Mouse (Mus musculus) layer of hippocampus, adult 2 months (tissue): Measurements from ENCODE around the gene Taok3. TPM values are rescaled to one million over a fixed set of nuclear protein-coding genes. Genes with fewer than 3 reads are reported as not detected.

Experiments used
- DNase-seq, 2 experiments: peaks; one replicate each; pipeline ENCODE4 v3.0.0; 2022; ENCODE audit warnings: low spot score in 2 of 2
- H3K27ac ChIP-seq: fragments of 200-600 bp; 2 replicates; pipeline ENCODE4 v1.8.1; 2022
- H3K4me3 ChIP-seq: fragments of 200-600 bp; 2 replicates; pipeline ENCODE4 v1.8.1; 2022; ENCODE audit warnings: mild to moderate bottlenecking
- CTCF ChIP-seq: fragments of 200-600 bp; conservative IDR thresholded peaks from 2 replicates; pipeline ENCODE4 v1.8.1; 2022; ENCODE audit warnings: antibody characterized with exemption, mild to moderate bottlenecking, moderate library complexity
- total RNA-seq, 2 experiments: library from RNA; stranded (reverse); gene quantifications; 2 replicates each; pipeline ENCODE4 v1.2.3; 2021

Taok3 gene
- total RNA-seq, 2 experiments from 2014 or later, result 57.0 to 60.8 TPM

- TF ChIP-seq CTCF, result no peak
- H3K27ac ChIP-seq, result no peak overlapping the region
- no peak overlapping the region for H3K4me3 ChIP-seq
- no peak for DNase-seq
These were observed 17.1 kb downstream of the Taok3 start for GRCm38 (mm10) chr5:117137011-117137410.

- no peak for DNase-seq
- Histone ChIP-seq H3K27ac (no peak overlapping the region), H3K4me3 (no peak overlapping the region)
- no peak for TF ChIP-seq CTCF
These were observed 17.7 kb downstream of the Taok3 start for GRCm38 (mm10) chr5:117137594-117137993.

DNA sequence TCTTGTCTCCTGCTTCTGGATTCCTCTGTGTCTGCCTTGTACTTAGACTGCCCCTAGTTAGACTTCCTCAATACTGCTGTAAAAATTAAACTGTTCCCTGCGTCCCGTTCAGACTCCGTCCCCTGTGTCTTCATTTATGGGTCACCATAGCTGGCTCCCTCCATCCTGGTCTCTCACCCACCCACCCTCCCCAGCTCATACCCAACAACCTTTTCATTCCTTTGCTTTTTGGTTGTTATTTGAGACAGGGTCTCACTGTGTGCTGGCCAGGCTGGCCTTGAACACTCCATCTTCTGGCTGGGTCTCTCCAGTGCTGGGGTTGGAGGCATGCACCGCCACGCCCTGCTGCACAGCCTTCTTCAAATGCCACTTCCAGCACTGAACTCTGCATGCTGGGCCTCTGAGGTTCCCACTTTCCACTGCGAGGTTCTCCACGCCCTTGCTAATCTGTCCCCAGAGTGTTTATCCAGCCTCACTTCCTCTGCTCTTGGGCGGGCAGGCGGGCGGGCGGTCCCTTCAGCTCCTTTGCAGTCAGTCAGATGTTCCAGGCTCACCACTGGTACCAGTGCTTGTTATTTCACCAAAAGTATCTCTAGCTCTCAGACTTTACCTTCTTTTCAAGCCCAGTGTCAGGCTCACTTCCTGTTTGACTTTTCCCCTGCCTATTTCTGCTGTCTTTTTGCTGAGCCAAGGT is 18.5 kb downstream of the Taok3 start:
- no peak for DNase-seq
- no peak for TF ChIP-seq CTCF
- no peak overlapping the region for H3K4me3 ChIP-seq

GRCm38 (mm10) chr5:117139822-117140221 is 19.9 kb downstream of the Taok3 start:
- H3K27ac ChIP-seq, result no peak overlapping the region
- no peak for DNase-seq
- no peak overlapping the region for H3K4me3 ChIP-seq
- TF ChIP-seq CTCF, result peak; percentile 56

More for the DNA sequence above, 18.5 kb downstream of the Taok3 start:
- H3K27ac ChIP-seq, result no peak overlapping the region

DNA sequence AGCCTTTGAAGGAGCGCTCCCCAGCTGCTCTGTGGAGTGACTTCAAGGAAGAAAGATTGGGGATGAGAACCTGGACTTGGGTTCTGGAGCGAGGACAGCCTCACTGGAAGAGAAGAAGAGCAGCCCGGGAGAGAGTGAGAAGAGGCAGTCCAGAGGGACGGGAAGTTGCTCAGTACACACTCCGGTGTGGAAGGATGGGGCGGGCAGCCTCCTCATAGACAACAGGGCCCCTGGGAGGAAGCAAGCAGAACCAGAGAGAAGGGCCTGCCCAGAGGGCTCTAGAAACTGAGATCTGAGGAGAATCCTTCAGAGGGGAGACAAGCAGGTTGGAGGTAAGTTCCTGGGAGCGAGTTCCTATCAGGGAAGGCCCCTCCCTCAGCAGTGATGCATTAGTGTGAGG is 20.4 kb downstream of the Taok3 start:
- no peak overlapping the region for H3K27ac ChIP-seq
- TF ChIP-seq CTCF, result no peak
- no peak for DNase-seq
- H3K4me3 ChIP-seq, result no peak overlapping the region

DNA sequence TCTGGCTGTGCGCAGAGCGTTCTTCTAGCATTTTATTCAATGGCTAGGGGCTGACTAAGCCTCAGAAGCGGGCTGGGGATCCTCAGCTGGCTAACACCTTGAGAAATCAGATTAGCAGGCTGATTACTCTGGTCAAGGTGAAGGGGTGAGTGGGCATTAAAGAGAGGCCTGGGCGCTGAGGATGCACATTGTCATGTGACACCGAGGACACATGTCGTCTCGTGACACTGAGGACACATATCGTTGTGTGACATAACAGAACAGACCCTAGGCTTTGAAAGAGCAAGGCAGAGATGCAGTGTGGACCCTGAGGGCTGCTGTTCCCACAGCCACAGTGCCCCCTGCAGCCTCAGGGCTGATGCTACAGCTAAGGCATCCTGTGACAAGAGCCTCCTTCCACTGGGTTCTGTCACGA is 23.8 kb downstream of the Taok3 start:
- Histone ChIP-seq H3K4me3 (no peak overlapping the region), H3K27ac (no peak overlapping the region)
- TF ChIP-seq CTCF, result peak; percentile 82
- DNase-seq, result no peak

- no peak for TF ChIP-seq CTCF
- H3K4me3 ChIP-seq, result no peak overlapping the region
- H3K27ac ChIP-seq, result no peak overlapping the region
- DNase-seq, result no peak
These were observed 26.2 kb downstream of the Taok3 start for GRCm38 (mm10) chr5:117146165-117146564.

DNA sequence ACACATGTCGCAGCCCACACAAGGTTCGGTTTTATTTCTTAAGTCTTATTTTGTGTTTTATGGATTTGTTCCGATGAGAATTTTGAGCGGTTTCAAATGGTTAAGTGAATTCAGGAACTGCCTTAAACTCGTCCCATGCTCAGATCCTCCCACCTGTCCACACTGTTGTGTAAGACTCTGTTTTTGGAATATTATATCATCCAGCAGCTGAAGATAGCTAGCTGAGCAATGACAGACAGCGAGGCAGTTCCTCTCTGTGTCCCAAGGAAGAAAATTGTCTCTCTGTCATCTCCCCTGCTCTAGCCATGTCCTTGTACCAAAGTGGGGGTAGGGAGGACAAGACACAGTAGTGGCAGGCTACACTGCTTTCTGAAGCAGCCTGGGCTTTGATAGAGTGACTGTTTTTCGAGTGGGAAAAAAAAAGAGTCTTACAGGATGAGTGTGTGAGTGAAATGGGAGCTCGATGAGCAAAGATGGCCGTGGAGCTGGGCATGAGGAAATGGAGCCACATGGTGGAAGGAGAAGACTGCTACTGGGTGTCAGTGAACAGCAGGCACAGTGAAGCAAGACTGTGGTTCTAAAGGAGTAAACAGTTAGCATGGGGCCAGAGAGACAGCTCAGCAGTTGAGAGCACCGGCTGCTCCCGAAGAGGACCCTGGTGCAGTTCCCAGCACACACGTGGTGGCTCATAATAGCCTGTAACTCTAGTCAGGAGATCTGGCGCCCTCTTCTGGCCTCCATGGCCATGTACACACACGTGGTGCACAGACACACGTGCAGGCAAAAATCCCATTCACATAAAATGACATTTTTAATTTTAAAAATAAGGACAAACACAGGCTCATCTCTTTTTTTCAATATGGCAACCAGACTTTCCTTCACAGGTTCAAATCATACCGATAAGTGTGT is 27.5 kb downstream of the Taok3 start:
- Histone ChIP-seq H3K4me3 (no peak overlapping the region), H3K27ac (peak overlapping the region; percentile 80)
- DNase-seq, result peak in 1 of 2 experiments; percentile 63
- TF ChIP-seq CTCF, result peak; percentile 46

DNA sequence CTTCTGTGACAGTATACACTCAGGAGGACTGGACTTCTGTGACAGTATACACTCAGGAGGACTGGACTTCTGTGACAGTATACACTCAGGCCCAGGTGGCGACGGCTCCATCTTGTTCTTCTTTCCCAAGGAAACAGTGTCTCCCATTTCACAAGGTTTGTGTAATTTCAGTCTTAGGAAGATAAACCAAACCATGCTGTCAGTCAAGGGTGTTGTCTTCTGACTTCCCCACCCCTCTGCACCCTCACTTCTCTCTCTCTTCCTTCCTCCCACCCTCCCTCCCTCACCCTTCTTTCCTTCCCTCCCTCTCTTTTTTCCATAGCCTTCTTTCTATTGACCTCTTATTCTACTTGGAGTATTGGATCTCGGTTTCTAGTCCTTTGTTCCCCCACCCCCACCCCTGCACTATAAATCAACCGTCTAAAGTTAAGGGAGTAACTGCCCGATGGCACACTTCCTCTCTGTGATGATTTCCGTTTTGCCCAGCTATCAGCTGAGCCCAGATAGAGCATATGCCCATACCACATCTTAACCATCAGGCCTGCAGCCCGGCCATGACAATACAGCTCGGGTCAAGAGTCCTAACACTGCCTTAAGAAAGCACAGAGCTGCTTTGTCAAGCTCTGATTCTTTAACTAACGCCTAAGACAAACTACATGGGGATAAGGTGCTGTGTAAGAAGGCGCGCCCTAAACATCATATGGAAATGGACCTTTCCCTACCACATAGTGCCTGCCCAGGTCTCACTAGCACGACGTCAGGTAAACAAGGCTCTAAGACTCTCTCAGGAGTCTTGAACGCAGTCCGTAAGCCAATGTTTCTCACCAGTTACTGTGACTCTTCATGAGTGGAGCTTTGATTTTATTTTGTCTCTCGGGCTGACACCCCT is 29.4 kb downstream of the Taok3 start:
- no peak overlapping the region for H3K4me3 ChIP-seq
- DNase-seq, result no peak
- TF ChIP-seq CTCF, result no peak
- H3K27ac ChIP-seq, result no peak overlapping the region

DNA sequence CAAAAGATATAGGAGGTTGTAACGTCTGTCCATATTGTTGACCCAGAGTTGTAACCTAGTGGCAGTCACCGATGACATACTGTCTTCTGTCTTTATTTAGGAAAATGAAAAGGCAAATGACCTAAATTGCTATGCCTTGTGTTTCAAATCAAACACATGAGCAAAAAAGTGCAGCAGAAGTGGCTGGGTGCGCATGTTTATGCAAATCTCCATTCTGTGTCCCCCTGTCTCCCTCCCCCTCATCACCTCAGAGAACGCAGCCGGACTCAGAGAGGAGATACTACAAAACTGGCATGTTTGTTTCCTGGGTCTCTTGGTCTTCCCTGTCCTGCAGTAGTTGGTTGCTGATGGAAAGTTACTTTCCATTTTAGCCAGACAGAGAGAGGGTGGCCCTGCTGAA is 30.1 kb downstream of the Taok3 start:
- no peak for TF ChIP-seq CTCF
- no peak overlapping the region for H3K27ac ChIP-seq
- no peak overlapping the region for H3K4me3 ChIP-seq
- DNase-seq, result no peak

- H3K27ac ChIP-seq, result no peak overlapping the region
- H3K4me3 ChIP-seq, result no peak overlapping the region
- DNase-seq, result no peak
- peak; percentile 43 for TF ChIP-seq CTCF
These were observed 33.0 kb downstream of the Taok3 start for GRCm38 (mm10) chr5:117152944-117153343.

DNA sequence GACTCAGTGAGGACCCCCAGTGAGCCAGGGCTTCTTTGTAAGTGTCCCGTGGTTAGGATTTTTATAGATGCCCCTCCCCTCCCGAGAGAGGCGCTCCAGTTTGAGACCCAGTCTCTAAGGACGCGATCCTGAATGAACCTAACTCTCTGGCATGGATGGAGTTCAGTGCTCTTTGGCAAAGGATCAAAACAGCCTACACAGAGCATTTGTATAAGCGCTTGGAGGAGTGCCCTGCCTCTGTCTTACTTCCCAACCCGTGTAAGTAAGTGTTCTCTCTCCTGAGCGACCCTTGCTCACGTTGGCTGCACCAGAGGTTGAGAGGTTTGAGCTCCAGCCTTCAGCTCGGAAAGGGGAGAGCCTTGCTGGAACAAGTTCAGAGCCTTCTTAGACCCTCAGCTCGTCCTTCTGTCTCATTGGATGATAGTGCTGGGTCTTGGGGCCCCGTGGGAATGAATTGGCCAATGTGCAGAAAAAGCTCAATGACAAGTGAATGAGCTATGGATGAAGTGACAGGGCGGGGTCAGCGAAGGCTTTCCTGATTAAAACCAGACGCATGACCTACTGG is 33.7 kb downstream of the Taok3 start:
- Histone ChIP-seq H3K4me3 (no peak overlapping the region), H3K27ac (no peak overlapping the region)
- DNase-seq, result no peak
- TF ChIP-seq CTCF, result no peak
